Mouse (Mus musculus): ENCODE data around the gene Wdr62.

DNA sequence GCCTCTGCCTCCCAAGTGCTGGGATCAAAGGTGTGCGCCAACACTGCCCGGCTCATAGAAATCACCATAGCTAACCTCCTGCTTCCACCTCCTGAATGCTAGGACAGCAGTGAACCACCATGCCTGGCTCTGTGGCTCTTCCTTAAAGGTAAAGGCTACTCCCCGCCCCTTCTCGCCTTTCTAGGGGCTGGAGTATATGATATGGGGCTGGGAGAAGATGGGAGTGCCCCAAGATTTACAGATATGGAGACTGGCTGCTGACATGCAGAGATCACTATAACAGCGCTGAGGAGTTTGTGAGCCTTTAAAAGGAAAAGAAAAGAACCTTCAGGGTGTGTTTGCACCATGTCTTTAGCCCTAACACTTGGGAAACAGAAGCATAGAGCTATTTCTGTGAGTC is 58.0 kb downstream of the Wdr62 start:
- TF ChIP-seq CTCF (IDR thresholded peaks at IDR 0.05; ENCODE audit: low read depth, low read length) (no peak), GATA1 (IDR thresholded peaks at IDR 0.05; ENCODE audit: borderline replicate concordance, low read length) (no peak)
